In the genomic region with DNA sequence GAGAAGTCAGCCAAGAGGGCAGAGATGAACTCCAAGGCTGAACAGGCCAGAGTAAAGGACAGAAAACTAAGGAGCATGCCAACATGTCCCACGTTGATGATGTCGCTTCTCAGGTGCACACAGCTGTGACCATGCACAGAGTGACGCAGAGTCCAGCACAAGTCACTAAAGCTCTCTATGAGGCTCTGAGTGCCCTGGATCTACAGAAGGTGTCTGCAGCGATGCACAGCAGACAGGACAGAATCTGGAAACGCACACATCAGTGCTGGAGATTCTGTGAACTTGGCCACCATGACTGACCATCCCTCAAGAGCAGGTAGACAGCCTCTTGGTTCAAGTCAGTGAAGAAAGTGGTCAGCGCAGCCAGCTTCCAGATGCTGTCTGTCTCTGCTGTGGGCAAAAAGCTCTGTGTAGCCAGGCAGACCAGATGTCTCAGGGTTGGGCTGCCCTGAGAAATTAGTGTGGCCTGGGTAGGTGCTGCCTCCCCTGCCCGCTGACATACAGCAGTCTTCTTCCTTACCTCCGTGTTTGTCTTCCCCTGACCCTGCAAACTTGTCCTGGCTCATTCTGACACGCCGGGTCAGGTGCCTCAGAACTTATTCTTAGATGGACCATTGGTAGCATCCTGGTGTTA, we compare ENCODE assay signal across 21 mouse cellular contexts. TPM values are rescaled to one million over a fixed set of nuclear protein-coding genes. Genes with fewer than 3 reads are reported as not detected.
"Had no signal": no experiment of that assay in that cellular context is flagged by ENCODE, and none has a peak within 500 bp of the region (broad histone marks: within the 10 kb centered on the region; RNA-seq: fewer than 3 reads in every experiment).

No protein-coding gene starts in this region.

- H3K4me3 ChIP-seq: layer of hippocampus, adult 2 months had no signal

- DNase-seq: kidney, adult 11 months; kidney, adult 9 months; kidney, postnatal 25 days; layer of hippocampus, adult 9-11 months; liver, postnatal 0 days; lung, embryonic 14.5 days; thymus, adult 18-20 months; thymus, postnatal 36 days had no signal

- H3K9ac ChIP-seq: liver, embryonic 14.5 days; liver, postnatal 0 days; lung, embryonic 14.5 days had no signal

- H3K27ac ChIP-seq: kidney, postnatal 0 days; layer of hippocampus, adult 2 months; liver, embryonic 14.5 days; macrophage had no signal

- ATAC-seq: liver, postnatal 0 days; lung, postnatal 0 days had no signal

- H3K4me2 ChIP-seq: liver, embryonic 11.5 days; lung, embryonic 14.5 days had no signal

RNA-seq across cellular contexts. Expression of a gene that starts 43.8 kb away (rescaled TPM):
- total RNA-seq: layer of hippocampus, adult 2 months; layer of hippocampus, postnatal 25 days; left cerebral cortex, adult 18-20 months; left cerebral cortex, postnatal 25 days; megakaryocyte, adult 5-6 weeks had no signal
- polyA plus RNA-seq: limb, embryonic 11.5 days; liver, embryonic 14.5 days; liver, postnatal 0 days; lung, embryonic 14.5 days; lung, postnatal 0 days; macrophage; neural tube, embryonic 11.5 days; spleen, adult 2 months had no signal
